Mouse (Mus musculus): ENCODE measurements at regions not wholly inside any gene's neighbourhood (a gene's known extent, or its start where the extent isn't known, plus 50 kb on each side); places are given as distances from the start of the nearest gene placed in this dataset.

- TF ChIP-seq POLR2A (IDR thresholded peaks at IDR 0.05; ENCODE audit: low read depth, low read length) (no peak), CTCF (IDR thresholded peaks at IDR 0.05; ENCODE audit: extremely low read depth, insufficient read length, insufficient replicate concordance, low read depth, low read length) (no peak)
Observed at GRCm38 (mm10) chr7:34546609-34547316, 109.8 kb downstream of the Kctd15 start.
